Mouse (Mus musculus) liver, embryonic 14 days (tissue): ENCODE data around the gene Olfr514. TPM values are rescaled to one million over a fixed set of nuclear protein-coding genes. Genes with fewer than 3 reads are reported as not detected.

Source experiments
- polyA plus RNA-seq: library from polyadenylated mRNA; depleted of rRNA; stranded (reverse); fragments of >200 nt; gene quantifications from 2 replicates; pipeline ENCODE4 v1.2.3, GENCODE M21; 2012; rRNA removed

Olfr514 gene
- polyA plus RNA-seq: not detected in 2 replicates

GRCm38 (mm10) chr7:108825897-108826296 lies at the start of gene Olfr514:
Olfr514 (minus strand) TSS chr7:108825997.

GRCm38 (mm10) chr7:108872279-108872678 lies 46.5 kb upstream of the Olfr514 start, which contains the start of gene Olfr517:
Olfr517 (minus strand) TSS chr7:108872379.

GRCm38 (mm10) chr7:108850429-108850828 lies 24.6 kb upstream of the Olfr514 start, which contains the start of gene Olfr516:
Olfr516 (minus strand) TSS chr7:108850529.

Other genes with a start within 250 kb of the Olfr514 start
- not detected in 2 replicates for gene Olfr506, start 215.2 kb downstream of the Olfr514 start, polyA plus RNA-seq
- gene Olfr507, start 204.2 kb downstream of the Olfr514 start, polyA plus RNA-seq: not detected in 2 replicates
- not detected in 2 replicates for gene Olfr508, start 196.0 kb downstream of the Olfr514 start, polyA plus RNA-seq
- gene Olfr509, start 174.1 kb downstream of the Olfr514 start, polyA plus RNA-seq: not detected in 2 replicates
- gene Olfr510, start 159.6 kb downstream of the Olfr514 start, polyA plus RNA-seq: not detected in 2 replicates
- not detected in 2 replicates for gene Olfr512, start 112.7 kb downstream of the Olfr514 start, polyA plus RNA-seq
- gene Olfr513, start 75.0 kb downstream of the Olfr514 start, polyA plus RNA-seq: not detected in 2 replicates
- gene Olfr516, start 24.5 kb upstream of the Olfr514 start, polyA plus RNA-seq: not detected in 2 replicates
- gene Olfr517, start 46.4 kb upstream of the Olfr514 start, polyA plus RNA-seq: not detected in 2 replicates
- gene Olfr518, start 59.0 kb upstream of the Olfr514 start, polyA plus RNA-seq: not detected in 2 replicates
- not detected in 2 replicates for gene Olfr519, start 68.4 kb upstream of the Olfr514 start, polyA plus RNA-seq
- 0.01 and 0.02 TPM in 2 replicates for gene Nlrp10, start 104.2 kb upstream of the Olfr514 start, polyA plus RNA-seq
- 34.0 and 41.1 TPM in 2 replicates for gene Eif3f, start 108.4 kb upstream of the Olfr514 start, polyA plus RNA-seq
- gene Tub, start 124.3 kb upstream of the Olfr514 start, polyA plus RNA-seq: 0.03 and 0.16 TPM in 2 replicates